Mouse (Mus musculus): ENCODE results near the gene Phldb2.

Gene Phldb2

DNA sequence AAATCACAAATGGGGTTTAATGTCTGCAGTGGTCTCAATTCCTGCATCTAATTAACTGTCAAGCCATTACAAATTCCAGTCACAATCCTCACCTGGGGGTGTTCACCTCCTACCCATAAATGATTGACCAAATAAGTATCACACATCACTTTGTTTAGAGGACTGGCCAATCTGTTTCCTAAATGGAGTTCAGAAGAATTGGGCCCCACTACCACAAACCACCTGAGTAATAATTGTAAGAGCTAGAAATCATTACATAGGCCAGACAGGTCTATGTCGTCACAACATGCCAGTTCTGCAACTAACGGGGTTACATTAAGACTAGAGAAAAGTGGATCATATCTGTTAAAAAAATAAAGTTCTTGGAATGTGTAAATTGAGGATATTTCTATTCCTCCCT lies 1.4 kb downstream of the Phldb2 start:
- no peak for DNase-seq (ENCODE audit: extremely low spot score)

DNA sequence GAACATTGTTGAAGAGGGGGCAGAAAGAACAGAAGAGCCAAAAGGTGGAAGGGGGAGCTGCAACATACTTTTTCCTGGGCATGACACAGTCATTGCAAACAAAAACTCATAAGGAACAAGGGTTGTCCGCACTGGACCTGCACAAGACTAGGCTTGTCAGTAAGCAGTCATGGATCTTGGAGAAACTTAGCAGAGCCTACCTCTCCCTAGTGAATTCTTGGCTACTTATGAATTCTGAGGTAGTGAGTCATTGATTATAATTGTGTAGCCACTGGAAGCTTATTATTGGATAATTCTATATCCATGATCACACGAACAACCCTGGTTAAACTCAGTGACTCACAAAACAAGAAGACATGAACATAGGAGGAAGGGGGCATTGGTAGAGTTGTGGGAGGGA lies 7.1 kb downstream of the Phldb2 start:
- DNase-seq (ENCODE audit: extremely low spot score), result no peak

DNA sequence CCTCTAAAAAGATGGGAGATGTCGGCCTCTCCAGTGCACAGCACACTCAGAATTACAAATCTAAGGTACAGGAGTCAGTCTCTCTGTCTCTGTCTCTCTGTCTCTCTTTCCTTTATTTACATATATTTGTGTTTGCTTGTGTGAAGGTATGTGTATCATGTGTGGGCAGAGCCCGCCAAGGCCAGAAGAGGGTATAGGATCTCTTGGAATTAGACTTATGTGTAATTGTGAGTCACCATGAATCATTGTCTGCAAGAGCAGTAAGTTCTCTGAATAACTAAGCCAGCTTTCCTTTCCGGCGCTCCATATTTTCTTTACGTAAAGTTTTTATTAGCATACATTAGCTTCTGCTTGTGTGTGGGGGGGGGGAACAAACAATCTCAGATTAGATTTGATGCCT lies 7.7 kb downstream of the Phldb2 start:
- no peak for DNase-seq (ENCODE audit: extremely low spot score)

DNA sequence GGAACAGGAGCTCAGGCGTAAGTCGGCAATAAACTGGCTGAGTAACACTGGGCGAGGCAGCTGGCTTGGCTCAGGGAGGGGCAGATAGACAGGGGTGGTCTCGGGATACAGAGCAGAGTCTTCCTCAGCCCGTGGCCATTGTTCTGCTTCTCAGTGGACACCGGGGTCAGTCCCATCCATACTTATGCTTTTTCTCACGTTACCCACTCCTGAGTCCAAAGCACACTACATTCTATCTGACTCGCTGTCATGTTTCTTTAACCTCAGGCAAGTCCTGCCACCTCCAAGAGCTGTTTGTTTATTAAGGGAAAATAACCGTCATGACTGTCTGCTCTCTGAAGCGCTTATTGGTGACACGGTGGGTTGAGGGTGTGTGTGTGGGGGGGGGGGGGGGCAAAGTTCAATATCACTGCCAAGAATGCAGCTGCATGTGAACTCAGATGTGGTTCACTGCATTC lies 8.2 kb downstream of the Phldb2 start:
- no peak for DNase-seq (ENCODE audit: extremely low spot score)

DNA sequence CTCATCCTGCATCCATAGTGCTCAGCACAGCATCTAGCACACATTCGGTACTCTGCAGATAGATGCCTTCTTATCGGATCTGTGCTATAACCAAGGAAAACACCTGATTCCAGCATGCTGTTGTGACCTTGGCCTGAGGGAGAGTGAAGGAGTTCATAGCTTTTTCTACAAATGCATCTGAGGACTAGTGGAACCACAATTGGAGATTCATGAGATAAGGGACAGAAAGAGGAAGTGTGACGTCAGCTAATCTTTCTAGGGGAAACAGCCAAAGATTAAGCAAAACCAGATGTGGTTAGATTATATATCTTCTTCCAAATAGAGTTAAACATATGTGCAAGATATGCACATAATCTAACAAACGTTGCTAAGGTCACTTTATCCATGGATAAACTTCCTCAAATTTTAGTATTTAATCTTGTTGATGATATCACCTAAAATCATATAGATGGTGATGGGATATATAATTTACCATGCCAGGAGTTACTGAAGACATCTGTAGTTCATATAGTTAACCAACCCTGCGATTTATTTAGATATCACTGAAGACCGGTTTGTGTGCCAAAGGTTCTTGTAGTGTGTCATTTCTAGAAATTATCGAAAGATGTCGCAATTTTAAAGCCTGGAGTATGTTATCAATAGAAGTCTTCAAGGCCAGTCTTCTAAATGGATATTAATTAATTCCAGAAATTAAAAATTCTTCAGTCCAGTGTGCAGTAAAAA lies 11.1 kb downstream of the Phldb2 start:
- DNase-seq (ENCODE audit: extremely low spot score), result no peak

DNA sequence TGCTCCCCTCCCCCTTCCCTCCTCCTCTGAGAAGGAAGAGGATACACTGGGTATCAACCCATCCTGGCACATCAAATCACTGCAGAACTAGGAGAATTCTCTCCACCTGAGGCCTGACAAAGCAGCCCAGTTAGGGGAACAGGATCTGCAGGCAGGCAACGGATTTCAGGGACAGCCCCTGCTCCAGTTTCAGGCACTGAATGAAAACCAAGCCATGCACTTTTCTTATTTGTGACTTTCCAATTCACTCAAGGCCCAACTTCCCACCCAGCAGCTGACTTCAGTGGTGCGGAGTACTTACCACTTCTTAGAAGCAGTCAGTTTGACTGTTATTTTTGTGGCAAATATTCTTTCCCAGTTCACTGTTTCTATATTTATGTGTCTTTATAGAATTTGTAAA lies 12.7 kb downstream of the Phldb2 start:
- no peak for DNase-seq (ENCODE audit: extremely low spot score)

DNA sequence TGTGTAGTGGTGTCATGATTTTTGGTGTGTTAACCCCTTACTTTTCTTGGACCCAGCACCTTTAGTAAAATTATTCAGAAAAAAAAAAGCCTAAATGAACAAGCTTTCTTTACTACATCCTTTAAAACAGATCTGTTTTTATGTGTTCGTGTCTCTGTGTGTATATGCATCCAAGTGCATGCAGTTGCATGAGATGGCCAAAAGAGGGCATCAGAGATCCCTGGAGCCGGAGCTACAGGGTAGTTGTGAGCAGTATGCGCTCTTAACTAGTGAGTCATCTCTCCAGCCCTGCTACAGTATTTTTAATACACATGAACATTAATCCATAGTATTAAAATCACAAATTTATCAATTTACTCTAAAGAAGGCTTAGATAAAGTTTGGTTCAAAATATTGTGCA lies 14.0 kb downstream of the Phldb2 start:
- DNase-seq (ENCODE audit: extremely low spot score), result no peak

DNA sequence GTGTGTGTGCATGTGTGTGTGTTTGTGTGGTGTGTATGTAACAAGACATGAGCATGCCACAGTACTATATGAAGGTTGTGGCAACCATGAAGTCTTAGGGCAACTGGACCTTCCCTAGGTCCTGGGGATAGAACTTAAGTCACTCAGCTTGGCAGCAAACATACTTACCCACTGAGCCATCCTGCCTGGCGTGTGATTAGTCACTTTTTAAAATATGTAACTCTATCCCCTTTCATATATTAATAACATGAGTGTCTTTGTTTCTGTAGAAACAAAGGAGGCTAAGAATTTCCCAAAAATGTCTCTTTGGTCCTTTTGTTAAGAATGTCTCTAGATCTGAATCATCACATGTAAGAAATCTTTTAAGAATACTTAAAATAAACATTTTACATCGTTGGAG lies 16.0 kb downstream of the Phldb2 start:
- DNase-seq (ENCODE audit: extremely low spot score), result no peak

DNA sequence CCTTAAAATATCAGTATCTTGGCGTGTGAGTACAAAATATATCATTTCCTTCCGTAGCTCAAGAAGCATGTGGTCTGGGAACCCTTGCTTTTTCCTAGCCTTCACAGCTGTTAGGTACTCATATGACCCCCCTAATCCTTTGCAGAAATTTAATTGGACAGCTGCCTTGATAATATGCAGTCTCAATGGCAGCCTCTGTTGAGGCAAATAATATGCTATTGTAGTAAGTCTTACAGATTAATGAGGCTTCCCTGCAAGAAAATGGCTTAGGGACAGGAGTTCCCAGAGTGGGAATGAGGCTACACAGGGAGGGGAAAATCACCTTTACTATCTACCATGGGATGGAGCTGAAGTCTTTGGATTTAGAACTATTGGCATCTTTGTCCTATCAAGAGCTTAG lies 16.9 kb downstream of the Phldb2 start:
- DNase-seq (ENCODE audit: extremely low spot score), result no peak

DNA sequence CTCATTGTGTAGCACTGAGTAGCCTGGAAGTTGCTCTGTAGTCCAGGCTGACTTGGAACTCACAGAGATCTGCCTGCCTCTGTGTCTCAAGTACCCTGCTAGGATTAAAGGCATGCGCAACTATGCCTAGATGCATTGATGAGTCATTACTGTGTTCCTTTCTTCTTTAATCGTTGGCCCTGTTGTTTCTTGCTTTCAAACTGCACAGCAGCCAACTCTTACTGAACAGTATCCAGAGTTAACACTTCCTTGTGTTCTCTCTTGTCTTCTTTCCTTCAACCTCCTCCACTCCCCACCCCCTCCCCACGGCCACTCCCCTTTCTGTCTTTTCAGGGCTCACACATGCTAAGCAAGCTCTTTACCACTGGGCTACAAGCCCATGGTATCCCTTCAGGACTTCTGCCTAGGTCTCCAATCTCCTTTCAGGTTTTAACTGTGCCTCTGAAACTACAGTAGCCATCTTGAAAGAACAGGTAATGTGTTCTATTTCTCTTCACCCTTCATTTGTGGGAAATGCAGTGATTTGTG lies 17.4 kb downstream of the Phldb2 start:
- DNase-seq (ENCODE audit: extremely low spot score), result no peak

DNA sequence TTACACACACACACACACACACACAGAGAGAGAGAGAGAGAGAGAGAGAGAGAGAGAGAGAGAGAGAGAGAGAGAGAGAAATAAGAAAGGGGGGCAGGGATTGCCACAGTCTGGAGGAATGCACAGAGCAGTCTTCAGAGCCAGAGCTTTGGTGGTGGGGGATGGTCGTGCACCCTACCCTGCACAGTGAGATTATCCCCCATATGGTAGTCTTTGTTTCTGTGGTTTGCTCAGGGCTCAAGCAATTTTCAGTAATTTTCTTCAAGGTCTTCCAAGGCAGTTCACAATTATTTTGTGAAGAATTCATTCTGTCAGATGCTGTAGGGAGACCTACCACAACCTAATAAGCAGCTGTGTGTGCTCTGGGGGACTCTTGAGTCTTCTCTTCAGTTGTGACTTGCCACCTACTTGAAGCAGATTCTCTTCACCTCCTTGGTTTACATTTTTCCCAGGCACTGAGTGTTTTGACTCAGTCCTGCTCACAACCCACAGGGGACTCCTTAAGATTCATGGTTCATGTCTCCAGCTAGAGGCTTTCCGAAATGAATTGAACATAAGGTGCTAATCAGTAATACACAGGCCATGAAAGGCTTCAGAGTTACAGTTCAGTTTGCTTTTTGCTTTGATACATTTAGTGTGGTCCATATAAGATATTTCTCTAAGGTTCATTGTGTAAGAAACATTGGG lies 18.5 kb downstream of the Phldb2 start:
- no peak for DNase-seq (ENCODE audit: extremely low spot score)

DNA sequence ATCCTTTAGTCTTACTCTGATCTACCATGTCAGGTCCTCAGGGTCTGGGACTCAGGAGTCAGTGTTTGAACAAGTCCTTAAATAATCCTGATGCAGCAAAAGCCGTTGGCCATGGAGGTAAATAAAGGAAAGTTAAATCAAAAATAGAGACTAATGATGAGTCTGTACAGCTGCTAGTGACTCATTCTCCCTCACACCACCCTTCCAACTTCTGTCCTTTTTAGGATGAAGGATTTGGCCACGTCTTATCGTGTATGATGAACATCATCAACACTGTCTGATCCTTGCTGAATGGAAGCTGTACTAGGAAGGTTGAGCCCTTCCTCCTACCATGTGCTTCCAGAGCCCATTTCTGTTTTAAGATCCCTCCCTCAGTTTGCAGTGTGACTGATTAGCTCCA lies 23.1 kb downstream of the Phldb2 start:
- DNase-seq (ENCODE audit: extremely low spot score), result no peak

DNA sequence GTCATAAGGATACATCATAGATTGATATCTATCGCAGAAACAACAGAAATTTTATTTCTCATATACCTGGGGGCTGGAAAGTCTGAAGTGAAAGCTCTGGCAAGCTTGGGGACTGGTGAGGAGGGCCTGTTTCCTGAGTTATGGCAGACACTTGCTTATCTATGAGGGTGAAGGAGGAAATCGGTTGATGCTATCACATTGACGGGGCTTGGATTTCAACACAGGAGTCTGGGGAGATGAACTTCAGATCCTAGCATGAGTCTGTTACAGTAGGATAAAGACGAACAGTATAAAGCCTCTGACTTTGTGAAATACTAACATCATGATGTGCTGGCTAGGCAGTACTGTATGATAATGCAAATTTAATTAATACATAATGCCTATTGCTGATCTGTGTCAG lies 25.3 kb downstream of the Phldb2 start:
- DNase-seq (ENCODE audit: extremely low spot score), result no peak

DNA sequence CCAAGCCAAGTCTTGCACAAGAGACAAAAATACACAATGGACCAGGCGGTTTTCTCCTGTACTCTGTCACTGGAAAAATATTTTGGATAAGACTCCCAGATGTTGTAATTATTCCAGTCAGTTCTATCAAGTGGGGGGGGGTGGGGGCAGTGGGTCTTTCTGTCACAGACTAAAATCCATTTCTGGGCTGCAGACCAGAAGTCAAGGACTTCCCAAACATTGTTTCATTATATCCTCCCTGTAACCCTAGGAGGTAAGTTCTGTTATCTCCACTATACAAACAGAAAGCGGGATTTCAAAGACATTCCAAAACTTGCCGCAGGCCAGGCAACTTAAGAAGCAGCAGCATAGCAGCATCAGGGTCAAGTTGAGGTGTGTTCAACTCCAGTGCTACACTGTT lies 25.8 kb downstream of the Phldb2 start:
- no peak for DNase-seq (ENCODE audit: extremely low spot score)

DNA sequence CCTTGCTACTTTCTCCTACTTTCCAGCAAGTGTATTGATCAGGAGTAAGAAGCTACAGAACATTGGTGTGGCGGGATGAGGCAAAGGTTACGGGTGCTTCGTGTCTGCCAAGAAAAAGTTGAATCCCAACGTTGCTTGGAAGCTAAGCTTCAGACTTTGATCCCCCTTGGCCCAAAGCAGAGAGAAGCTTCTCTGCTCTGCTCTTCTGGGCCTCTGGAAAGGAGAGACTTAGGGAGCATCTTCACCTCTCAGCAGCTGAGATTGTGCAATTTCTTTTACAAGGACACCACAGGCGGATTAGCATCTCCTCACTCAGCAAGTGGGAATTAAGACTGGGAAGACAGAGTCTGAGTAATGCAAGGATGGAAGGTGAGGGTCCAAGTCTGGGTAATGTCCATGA lies 26.5 kb downstream of the Phldb2 start:
- no peak for DNase-seq (ENCODE audit: extremely low spot score)

DNA sequence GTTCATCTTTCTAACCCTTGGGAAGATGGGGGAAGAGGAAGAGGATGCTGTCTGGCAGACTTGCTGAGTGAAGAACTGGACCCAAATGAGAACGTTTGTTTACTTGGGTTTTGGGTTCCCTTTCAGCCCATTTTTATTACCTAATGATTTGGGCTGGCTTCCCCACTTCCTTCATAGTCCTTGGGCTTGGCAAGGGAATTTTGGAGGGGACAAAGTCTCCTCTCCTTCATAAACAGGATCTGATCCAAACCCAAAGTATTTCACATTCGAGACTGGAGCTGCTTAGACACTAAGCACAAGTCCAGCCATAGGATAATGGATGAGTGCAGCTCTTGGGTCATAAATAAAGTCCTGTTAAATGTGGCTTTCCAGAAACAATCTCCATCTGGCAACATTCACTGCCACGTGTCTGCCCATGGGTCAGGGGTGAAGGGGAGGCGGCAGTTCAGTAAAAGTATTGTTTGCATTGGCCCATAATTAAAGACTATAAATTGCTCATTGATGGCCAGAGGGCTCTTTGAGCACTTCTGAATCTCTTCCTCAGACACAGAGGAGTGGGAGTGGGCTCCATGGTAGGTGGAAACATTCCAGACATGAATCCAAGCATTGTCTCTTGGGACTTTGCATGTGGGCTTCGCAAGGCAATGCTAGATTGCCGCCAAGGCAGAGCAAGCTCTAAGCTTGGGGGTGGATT lies 29.5 kb downstream of the Phldb2 start:
- DNase-seq (ENCODE audit: extremely low spot score), result peak; percentile 33

DNA sequence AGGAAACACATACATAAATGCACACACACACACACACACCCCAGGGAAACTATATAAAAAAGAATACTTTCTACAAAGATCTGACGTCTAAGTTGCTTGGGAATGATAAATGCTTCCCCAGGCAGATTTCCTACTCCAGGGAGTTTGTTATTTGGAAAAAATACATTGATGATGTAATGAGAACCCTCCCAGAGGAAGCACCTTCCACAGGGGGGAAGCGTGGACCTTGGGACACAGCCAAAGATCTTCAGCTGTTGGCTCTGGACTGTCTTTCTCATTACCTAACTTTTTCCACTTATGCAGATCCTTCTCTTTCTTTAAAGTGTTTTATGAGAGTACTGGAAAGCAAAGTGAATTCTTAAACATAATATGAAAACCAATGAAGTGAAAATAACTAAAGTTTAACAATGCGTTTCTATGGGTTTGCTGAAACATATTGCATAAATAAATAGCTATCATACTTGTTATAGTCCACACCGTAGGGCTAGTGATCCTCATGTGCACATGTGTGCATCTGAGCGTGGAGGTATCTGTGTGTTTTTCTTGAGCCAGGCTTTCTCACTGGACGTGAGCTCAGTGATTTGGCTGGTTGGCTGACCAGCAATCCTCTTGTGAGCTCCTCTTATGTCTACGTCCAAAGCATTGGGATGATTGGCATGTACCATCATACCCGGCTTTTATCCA lies 30.7 kb downstream of the Phldb2 start:
- no peak for DNase-seq (ENCODE audit: extremely low spot score)

DNA sequence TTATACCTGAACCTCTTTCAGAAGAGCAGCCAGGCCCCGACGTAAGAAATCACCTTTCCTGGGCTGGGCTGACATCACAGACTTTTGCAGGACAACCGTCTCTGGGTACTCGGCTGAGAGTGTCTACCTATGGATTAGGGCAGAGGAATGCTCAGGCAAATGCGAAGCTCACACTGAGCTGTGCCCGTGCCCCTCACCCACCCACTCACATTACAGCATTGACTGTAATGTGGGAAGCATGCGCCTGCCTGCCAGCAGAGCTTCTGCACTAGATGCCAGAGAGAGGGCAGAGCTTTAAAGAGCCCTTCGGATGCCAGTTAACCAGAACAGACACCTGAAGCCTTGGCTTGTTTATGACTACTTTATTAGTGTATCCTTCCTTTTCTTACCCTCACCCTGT lies 33.8 kb downstream of the Phldb2 start:
- no peak for DNase-seq (ENCODE audit: extremely low spot score)

DNA sequence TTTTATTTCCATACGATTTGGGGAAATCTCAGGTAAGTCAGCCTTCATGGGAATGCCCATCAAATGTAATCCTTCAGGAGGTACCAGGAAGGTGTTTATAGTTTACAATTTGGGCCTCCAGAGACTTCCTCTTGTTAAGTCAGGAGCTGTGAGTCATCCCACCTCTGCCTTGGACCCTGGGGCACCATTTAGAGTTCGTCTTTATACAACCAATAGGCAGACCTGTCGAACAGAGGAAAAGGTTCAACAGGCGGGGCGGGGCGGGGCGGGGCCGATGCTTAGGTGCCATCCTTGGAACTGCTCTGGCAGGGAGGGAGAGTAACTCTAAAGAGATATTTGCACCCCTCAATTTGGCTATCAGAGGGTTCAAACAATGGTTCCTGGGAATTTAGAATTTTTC lies 49.8 kb downstream of the Phldb2 start:
- DNase-seq (ENCODE audit: extremely low spot score), result no peak

DNA sequence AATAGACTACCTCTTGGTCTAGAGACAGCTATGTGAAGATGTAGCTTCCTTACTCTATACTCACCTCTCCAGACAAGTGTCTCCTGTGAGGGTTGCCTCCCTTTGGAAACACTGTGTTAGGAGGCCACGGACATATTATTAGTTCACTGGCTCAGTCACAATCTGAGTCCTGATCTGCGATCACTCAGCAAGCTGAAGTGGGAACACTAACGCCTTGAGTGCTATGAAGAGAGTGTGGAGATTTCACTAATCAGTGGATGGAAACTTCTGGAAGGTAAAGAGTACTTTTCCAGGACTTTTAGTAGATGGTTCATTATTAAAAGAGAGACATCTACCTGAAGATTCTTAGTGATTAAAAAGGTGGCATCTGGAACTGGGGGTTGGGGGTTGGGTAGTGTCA lies 54.9 kb downstream of the Phldb2 start:
- no peak for DNase-seq (ENCODE audit: extremely low spot score)

DNA sequence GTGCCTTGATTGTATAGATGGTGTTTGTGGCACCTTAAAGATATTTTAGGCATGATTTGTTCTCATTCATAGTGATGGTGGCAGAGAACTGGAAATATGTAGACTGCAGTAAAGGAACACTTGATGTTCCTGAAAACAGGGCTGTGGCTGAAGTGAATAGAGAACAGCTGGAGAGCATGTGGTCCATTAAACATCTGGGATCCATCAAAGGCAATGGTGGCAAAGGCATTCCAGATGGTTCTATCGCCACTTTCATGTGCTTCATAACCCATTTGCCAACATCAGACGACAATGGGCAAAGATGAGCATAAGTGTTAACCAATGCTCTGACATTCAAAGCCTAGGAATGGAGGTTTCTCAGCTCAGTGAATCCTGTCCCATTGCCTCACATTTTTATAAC lies 56.8 kb downstream of the Phldb2 start:
- no peak for DNase-seq (ENCODE audit: extremely low spot score)

DNA sequence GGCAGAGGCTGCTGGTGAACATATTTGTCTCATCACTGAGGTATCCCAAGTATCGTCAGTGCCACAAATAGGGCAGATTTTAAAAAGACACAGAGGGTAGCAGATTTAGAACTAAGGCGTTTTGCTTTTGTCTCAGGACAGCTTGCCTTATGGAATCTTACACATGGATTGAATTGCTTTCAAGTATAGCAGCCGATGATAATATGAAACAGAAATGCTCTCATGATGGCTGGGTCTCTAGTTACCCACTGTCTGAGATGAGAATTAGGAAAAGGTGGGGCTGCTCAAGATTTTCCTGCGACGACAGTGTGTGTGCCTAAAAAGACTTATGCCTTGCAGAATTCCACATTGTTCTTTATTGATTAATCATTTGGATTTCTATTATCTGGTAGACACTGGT lies 58.4 kb downstream of the Phldb2 start:
- no peak for DNase-seq (ENCODE audit: extremely low spot score)
